Mouse (Mus musculus): ENCODE results near the gene Cyp2t4. TPM values are rescaled to one million over a fixed set of nuclear protein-coding genes. Genes with fewer than 3 reads are reported as not detected.

Gene Cyp2t4
- polyA plus RNA-seq, 2 experiments, result not detected

DNA sequence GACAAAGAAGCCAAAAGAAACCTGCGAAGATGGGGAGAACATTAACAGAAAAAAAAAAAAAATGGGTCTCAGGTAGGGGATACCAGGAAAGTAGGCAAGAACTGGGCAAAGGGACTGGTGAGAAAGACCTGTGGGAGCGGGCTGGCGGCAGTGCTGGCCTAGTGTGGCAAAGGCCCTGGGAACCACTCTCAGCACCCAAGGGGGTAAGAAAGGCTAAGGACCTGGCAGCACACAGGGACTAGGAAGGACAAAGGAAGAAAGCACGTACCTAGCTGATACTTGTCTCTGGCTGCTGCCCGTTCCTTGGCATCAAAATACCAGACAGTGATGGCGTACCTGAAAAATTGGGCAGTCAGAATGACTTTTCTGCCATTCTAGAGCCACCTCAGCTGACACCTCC, 5.7 kb downstream of the Cyp2t4 start:
- TF ChIP-seq POLR2A (IDR thresholded peaks at IDR 0.05; ENCODE audit: borderline replicate concordance, extremely low read depth, insufficient read depth, insufficient read length), result no peak
- Histone ChIP-seq H3K4me3 (replicated peaks; ENCODE audit: low read length) (no peak overlapping the region), H3K4me1 (ENCODE audit: control insufficient read depth, insufficient read depth, low read length) (peaks cover 15% of the 10 kb centered on the region), H3K27ac (replicated peaks; ENCODE audit: low read depth, low read length) (no peak overlapping the region), H3K9me3 (ENCODE audit: control insufficient read depth, low read length) (no peaks in the 10 kb centered on the region), H3K4me2 (replicated peaks; ENCODE audit: low read depth, low read length, severe bottlenecking) (no peak overlapping the region), H3K36me3 (ENCODE audit: control insufficient read depth, insufficient read depth, low read length) (peaks cover 64% of the 10 kb centered on the region), H3K9ac (ENCODE audit: low read depth, low read length, severe bottlenecking) (no peak overlapping the region), H3K27me3 (ENCODE audit: control insufficient read depth, insufficient read depth, low read length) (no peaks in the 10 kb centered on the region)
- WGBS, result 96% methylated on average over 6 of the region's 6 CpGs
- ATAC-seq (ENCODE audit: low FRiP score, low read depth) (no peak), DNase-seq (ENCODE audit: low spot score) (no peak)

DNA sequence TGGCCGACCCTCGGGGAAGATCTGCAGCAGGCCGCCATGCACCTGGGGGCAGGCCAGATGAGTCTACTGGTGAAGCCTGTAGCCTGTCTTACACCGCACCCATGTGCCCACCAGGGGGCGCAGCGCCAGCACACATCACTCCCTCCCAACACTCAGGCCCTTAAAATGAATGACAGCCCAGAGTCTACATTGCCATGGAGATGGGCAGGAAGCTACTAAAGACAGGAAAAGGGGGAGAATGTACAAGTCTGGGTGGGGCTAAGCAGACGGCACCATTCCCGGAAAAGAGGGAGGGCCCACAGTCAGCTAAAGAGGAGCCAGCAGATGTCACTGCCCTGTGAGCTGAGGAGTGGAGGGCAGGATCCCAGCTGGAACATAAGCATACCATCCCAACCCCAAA, 6.4 kb downstream of the Cyp2t4 start:
- Histone ChIP-seq H3K9me3 (ENCODE audit: control insufficient read depth, low read length) (no peaks in the 10 kb centered on the region), H3K4me3 (replicated peaks; ENCODE audit: low read length) (no peak overlapping the region), H3K4me1 (ENCODE audit: control insufficient read depth, insufficient read depth, low read length) (peaks cover 21% of the 10 kb centered on the region), H3K36me3 (ENCODE audit: control insufficient read depth, insufficient read depth, low read length) (peaks cover 70% of the 10 kb centered on the region), H3K9ac (ENCODE audit: low read depth, low read length, severe bottlenecking) (no peak overlapping the region), H3K4me2 (replicated peaks; ENCODE audit: low read depth, low read length, severe bottlenecking) (no peak overlapping the region), H3K27me3 (ENCODE audit: control insufficient read depth, insufficient read depth, low read length) (no peaks in the 10 kb centered on the region), H3K27ac (replicated peaks; ENCODE audit: low read depth, low read length) (no peak overlapping the region)
- no peak for TF ChIP-seq POLR2A (IDR thresholded peaks at IDR 0.05; ENCODE audit: borderline replicate concordance, extremely low read depth, insufficient read depth, insufficient read length)
- 12% methylated on average over 8 of the region's 8 CpGs for WGBS
- DNase-seq (ENCODE audit: low spot score), result peak; percentile 77
- ATAC-seq (ENCODE audit: low FRiP score, low read depth), result peak; percentile 87

DNA sequence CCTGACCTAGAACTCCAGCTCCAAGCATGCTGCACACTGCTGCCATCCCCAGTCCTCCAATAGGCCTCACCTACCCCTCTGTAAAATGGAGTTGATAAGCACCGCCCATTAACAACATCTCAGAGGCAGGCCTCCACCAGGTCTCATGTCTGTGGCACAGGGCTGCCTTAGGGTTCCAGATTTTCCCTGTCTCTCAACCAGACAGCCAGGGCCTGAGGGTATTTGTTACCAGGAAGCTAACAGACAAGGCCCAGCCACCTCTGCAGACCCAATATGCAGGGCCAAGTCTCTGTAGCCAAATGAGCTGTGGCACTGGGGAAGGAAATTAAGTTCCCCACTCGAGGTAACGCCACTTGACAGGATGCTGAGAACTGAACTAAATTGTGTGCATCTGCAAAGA, 7.4 kb downstream of the Cyp2t4 start:
- 82% methylated on average over 3 of the region's 3 CpGs for WGBS
- Histone ChIP-seq H3K27me3 (ENCODE audit: control insufficient read depth, insufficient read depth, low read length) (no peaks in the 10 kb centered on the region), H3K9me3 (ENCODE audit: control insufficient read depth, low read length) (no peaks in the 10 kb centered on the region), H3K27ac (replicated peaks; ENCODE audit: low read depth, low read length) (no peak overlapping the region), H3K4me1 (ENCODE audit: control insufficient read depth, insufficient read depth, low read length) (peaks cover 29% of the 10 kb centered on the region), H3K4me2 (replicated peaks; ENCODE audit: low read depth, low read length, severe bottlenecking) (no peak overlapping the region), H3K4me3 (replicated peaks; ENCODE audit: low read length) (no peak overlapping the region), H3K36me3 (ENCODE audit: control insufficient read depth, insufficient read depth, low read length) (peaks cover 73% of the 10 kb centered on the region), H3K9ac (ENCODE audit: low read depth, low read length, severe bottlenecking) (no peak overlapping the region)
- ATAC-seq (ENCODE audit: low FRiP score, low read depth) (no peak), DNase-seq (ENCODE audit: low spot score) (no peak)
- no peak for TF ChIP-seq POLR2A (IDR thresholded peaks at IDR 0.05; ENCODE audit: borderline replicate concordance, extremely low read depth, insufficient read depth, insufficient read length)

DNA sequence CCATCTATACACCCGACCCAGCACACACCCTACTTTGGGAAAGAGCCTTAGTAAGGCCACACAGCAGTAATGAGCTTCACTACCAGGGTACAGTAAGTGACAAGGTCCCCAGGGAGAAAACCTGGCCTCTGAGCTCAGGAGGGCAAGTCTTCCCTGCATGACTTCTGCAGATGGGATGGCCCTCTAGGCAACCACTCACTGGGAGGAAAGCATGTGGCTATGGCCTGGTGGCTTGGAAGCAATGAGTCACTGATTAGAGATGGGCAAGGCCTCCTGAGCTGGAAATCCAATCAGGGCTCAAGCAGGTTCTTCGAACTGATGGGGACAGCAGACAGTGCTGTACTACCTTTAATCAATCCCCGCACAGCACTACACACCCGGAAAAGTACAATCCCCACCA, 8.2 kb downstream of the Cyp2t4 start:
- Histone ChIP-seq H3K36me3 (ENCODE audit: control insufficient read depth, insufficient read depth, low read length) (peaks cover 68% of the 10 kb centered on the region), H3K4me3 (replicated peaks; ENCODE audit: low read length) (no peak overlapping the region), H3K4me2 (replicated peaks; ENCODE audit: low read depth, low read length, severe bottlenecking) (no peak overlapping the region), H3K4me1 (ENCODE audit: control insufficient read depth, insufficient read depth, low read length) (peaks cover 29% of the 10 kb centered on the region), H3K9me3 (ENCODE audit: control insufficient read depth, low read length) (no peaks in the 10 kb centered on the region), H3K27me3 (ENCODE audit: control insufficient read depth, insufficient read depth, low read length) (no peaks in the 10 kb centered on the region), H3K9ac (ENCODE audit: low read depth, low read length, severe bottlenecking) (no peak overlapping the region), H3K27ac (replicated peaks; ENCODE audit: low read depth, low read length) (no peak overlapping the region)
- ATAC-seq (ENCODE audit: low FRiP score, low read depth) (no peak), DNase-seq (ENCODE audit: low spot score) (no peak)
- TF ChIP-seq POLR2A (IDR thresholded peaks at IDR 0.05; ENCODE audit: borderline replicate concordance, extremely low read depth, insufficient read depth, insufficient read length), result no peak
- 79% methylated on average over 4 of the region's 4 CpGs for WGBS

- WGBS, result 81% methylated on average over 5 of the region's 5 CpGs
- H3K27me3 ChIP-seq (ENCODE audit: control insufficient read depth, insufficient read depth, low read length), result no peaks in the 10 kb centered on the region
- no peak overlapping the region for H3K4me2 ChIP-seq (replicated peaks; ENCODE audit: low read depth, low read length, severe bottlenecking)
- H3K4me3 ChIP-seq (replicated peaks; ENCODE audit: low read length), result no peak overlapping the region
- H3K4me1 ChIP-seq (ENCODE audit: control insufficient read depth, insufficient read depth, low read length), result peaks cover 29% of the 10 kb centered on the region
- 0 out of 2 replicates have a peak overlapping the region, but pooled peaks have one; percentile 2 for H3K9ac ChIP-seq (ENCODE audit: low read depth, low read length, severe bottlenecking)
- H3K27ac ChIP-seq (replicated peaks; ENCODE audit: low read depth, low read length), result no peak overlapping the region
- DNase-seq (ENCODE audit: low spot score) (no peak), ATAC-seq (ENCODE audit: low FRiP score, low read depth) (no peak)
- H3K9me3 ChIP-seq (ENCODE audit: control insufficient read depth, low read length), result no peaks in the 10 kb centered on the region
- peaks cover 60% of the 10 kb centered on the region for H3K36me3 ChIP-seq (ENCODE audit: control insufficient read depth, insufficient read depth, low read length)
- TF ChIP-seq POLR2A (IDR thresholded peaks at IDR 0.05; ENCODE audit: borderline replicate concordance, extremely low read depth, insufficient read depth, insufficient read length), result no peak
Measured at GRCm38 (mm10) chr7:27162780-27163449, 9.4 kb downstream of the Cyp2t4 start.
